Mouse (Mus musculus) cerebellum, postnatal 25 days (tissue): ENCODE data around the gene Foxr1.
"Not testable (repeated sequence)": the region's sequence is repeated elsewhere in the genome, so short reads cannot be mapped to it uniquely, and the experiment has no call there.

Experiments
- DNase-seq, 2 experiments: peaks; one replicate each; pipeline ENCODE4 v3.0.0; 2021; ENCODE audit warnings: mixed read lengths in 2 of 2

Foxr1 gene

GRCm38 (mm10) chr9:44477339-44478228 lies 36.6 kb upstream of the Foxr1 start:
- DNase-seq = peak; percentile 71 to 80

GRCm38 (mm10) chr9:44475936-44476335 lies 35.0 kb upstream of the Foxr1 start:
- DNase-seq = peak in 1 of 2 experiments; percentile 49

GRCm38 (mm10) chr9:44474327-44474726 lies 33.4 kb upstream of the Foxr1 start:
- DNase-seq = peak; percentile 34 to 57

- DNase-seq = no peak
Measured at GRCm38 (mm10) chr9:44473184-44473583, 32.2 kb upstream of the Foxr1 start.

GRCm38 (mm10) chr9:44468800-44469199 lies 27.9 kb upstream of the Foxr1 start:
- no peak for DNase-seq

GRCm38 (mm10) chr9:44468224-44468623 lies 27.3 kb upstream of the Foxr1 start:
- no peak for DNase-seq

GRCm38 (mm10) chr9:44461950-44462349 lies 21.0 kb upstream of the Foxr1 start:
- no peak for DNase-seq

DNA sequence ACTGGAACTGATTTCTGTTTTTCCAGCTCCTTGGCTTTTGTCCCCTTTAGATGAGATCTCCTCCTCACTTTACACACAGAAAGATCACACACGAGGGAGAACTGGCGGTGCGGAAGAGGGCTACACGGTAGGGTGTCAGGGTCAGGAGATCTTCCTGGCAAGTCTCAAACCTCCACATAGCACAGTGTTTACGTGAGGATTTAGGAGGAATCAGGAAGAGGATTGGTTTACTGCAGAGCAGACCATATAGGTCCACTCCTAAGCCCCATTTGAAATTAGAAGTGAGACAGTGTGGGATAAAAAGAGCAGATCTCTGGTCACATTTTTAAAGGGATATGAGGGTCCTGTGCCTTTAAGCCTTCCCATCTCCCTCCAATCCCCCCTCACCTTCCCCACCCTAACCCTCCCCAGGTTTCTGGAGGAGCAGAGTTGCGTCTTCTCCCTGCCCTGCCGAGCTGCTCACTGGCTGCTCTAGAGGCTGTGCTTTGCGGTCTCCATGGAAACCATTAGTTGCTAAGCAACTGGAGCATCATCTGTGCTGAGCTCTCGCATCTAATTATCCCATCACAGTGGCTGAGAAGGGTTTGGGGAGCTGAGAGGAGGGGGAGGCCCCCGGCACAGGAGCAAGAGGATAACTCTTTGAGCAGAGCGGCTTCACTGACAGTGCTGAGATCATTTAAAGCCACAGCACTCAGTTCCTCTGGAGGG lies 16.3 kb upstream of the Foxr1 start:
- peak; percentile 52 to 70 for DNase-seq

DNA sequence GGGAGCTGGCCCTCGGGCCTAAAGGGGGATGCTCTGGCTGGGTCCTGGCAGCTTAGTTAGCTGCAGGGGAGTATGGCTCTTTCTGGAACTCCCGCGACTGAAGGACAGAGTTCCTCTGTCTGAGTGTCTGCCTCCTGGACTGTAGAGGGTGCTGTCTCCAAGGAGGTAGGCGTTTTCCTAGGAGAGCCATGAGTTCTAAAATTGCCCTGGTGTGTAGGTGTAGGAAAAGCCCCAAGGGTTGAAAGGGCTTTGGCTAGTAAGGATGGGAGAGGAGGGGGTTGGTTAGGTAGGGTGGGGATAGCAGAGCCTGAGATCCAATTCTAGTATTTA lies 13.9 kb upstream of the Foxr1 start, which contains the start of gene Upk2:
Gene Upk2 (minus strand): TSS at position 86 of the 330 bp plus-strand sequence.
- no peak for DNase-seq

DNA sequence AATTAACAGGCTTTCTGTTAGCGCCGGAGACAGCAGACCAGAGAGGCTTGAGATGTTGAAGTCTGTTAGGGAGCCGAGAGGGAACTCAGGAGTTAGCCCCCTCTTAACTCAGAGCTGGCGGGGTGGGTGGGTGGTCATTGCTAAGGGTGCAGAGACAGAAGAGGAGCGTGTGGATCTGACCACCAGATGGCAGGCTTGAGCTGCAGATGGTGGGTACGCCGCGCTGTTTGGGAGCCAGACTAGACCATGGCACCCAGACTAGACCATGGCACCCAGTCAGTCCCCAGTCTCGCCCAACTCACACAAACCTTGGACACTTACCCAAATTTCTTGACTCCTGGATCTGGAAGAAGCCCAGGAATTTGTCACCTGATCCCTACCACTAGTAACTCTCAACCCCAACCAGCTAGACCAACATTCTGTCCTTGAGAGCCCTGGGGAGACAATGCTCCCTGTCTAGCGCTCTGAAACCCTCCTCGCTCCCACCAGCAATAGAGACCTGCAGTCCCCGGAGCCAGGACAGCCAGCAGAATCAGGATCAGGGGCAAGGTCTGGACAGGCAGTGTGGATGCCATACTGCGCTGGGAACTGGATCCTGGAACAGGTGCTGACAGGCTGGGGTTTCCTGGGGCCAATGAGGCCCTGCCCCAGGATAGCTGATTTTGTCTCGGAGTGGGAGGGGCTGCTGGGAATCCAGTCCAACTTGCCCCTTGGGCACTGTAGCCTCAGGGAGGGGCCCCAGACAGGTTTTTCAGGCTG lies 13.4 kb upstream of the Foxr1 start:
- peak; percentile 91 to 94 for DNase-seq

DNA sequence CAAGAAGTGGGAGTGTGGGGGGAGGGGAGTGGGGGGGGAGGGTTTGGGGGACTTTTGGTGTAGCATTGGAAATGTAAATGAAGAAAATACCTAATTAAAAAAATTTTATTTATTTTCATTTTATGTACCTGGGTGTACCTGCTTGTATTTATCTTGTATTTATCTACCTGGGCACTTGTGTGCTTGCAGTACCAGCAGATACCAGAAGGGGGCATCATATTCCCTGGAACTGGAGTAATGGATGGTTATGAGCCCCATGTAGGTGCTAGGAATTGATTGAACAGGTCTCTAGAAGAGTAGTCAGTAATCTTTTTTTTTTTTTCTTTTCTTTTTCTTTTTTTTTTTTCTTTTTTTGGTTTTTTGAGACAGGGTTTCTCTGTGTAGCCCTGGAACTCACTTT lies 9.5 kb upstream of the Foxr1 start:
- peak in 1 of 2 experiments; percentile 17 for DNase-seq

- DNase-seq = not testable (repeated sequence)
Measured at GRCm38 (mm10) chr9:44444402-44445025, 3.6 kb upstream of the Foxr1 start.

- DNase-seq = no peak
Measured at GRCm38 (mm10) chr9:44435747-44436146, 5.2 kb downstream of the Foxr1 start.

- DNase-seq = no peak
Measured at GRCm38 (mm10) chr9:44432577-44433185, 8.3 kb downstream of the Foxr1 start.

- no peak for DNase-seq
Measured at GRCm38 (mm10) chr9:44423576-44423975, 17.4 kb downstream of the Foxr1 start.

DNA sequence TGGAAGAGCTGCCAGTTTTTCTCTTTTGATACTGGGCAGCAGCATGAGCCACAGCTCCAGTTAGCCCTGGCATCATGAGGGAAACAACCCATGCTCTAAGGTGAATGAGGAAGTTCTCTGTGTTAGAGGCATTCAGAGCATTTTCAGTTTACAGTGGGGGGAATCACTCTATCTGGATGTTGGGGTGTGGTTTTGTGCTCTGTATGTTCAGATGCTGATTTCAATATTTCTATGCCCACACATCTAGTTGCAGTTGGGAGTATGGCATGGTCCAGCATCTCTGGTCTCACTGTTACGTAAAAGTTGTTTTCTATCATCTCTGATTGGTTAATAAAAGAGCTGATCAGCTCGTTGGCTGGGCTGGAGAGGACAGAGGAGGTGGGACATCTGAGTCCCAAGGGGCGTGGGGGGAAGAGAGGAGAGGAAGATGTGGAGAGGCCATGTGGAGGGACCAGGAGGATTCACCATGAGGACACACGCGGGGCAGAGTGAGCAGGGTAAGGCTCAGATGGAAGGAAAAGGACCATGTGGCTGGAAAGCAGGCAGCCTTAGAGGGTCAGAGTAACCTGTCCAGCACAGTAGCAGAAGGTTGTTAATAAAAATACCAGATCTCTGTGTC lies 20.5 kb downstream of the Foxr1 start:
- no peak for DNase-seq

DNA sequence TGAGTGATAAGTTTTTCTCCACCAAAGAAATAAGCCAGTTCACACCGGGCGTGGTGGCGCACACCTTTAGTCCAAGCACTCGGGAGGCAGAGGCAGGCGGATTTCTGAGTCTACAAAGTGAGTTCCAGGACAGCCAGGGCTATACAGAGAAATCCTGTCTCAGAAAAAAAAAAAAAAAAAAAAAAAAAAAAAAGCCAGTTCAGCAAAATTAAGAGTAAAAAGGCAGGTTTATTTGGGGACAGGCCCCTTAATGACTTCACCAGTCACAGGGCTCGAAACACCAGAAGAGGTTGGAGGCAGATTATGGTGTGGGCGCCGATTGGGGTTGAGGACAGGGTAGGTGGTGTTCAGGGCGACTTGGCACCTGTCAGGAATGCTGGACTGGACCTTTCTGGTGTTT lies 21.2 kb downstream of the Foxr1 start:
- not testable (repeated sequence) for DNase-seq

DNA sequence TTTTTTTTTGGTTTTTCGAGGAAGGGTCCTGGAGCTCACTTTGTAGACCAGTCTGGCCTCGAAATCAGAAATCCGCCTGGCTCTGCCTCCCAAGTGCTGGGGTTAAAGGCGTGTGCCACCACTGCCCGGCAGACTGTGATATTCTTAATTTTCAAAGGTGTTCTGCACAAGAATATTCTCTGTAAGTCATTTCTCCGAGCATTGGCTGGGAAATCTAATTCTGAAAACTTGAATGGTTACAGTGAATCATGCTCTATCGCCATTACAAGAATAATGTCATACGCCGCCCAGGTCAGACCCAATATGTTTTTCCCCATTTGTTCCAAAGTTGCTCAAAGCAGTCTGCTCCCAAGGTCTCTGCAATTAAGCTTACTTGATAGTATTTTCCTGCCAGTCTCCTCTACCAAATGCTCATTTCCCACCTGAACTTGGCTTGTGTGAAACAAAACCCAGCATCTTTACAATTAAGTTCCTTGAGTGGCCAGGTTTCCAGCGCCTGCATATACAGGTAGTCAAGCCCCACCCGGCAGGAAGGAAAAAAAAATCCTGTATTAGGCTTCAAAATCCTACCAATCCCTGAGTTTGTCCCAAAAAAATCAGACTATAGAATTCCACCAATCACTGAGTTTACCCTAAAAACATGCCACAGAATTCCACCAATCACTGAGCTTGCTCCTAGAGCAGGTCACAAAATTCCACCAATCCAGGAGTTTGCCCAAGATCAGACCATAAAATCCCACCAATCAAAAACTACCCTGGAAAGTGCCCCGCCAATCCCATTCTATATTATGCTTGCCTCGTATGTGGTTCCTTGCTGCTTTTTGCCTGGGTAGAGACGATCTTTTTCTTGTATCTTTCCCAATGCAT lies 22.2 kb downstream of the Foxr1 start, which contains the start of gene Ccdc84:
Gene Ccdc84 (minus strand): TSS at position 51 of the 867 bp plus-strand sequence.
- DNase-seq = peak in 1 of 2 experiments; percentile 23

- peak; percentile 95 to 97 for DNase-seq
Measured at GRCm38 (mm10) chr9:44417892-44418363, 23.0 kb downstream of the Foxr1 start.

- no peak for DNase-seq
Measured at GRCm38 (mm10) chr9:44417156-44417891, 23.6 kb downstream of the Foxr1 start.
